Mouse (Mus musculus) G1E (cell line): Measurements from ENCODE around the gene Epn2. TPM values are rescaled to one million over a fixed set of nuclear protein-coding genes. Genes with fewer than 3 reads are reported as not detected.

Experiments used
- ATAC-seq: 2 replicates; pipeline ENCODE4 v1.8.0; 2016; ENCODE audit warnings: mild to moderate bottlenecking; ENCODE audit not compliant: insufficient number of reproducible peaks, poor library complexity, low FRiP score, severe bottlenecking; ENCODE audit errors: extremely low read depth
- DNase-seq: peaks from one replicate; pipeline ENCODE4 v3.0.0; 2012; ENCODE audit warnings: low spot score
- H3K27me3 ChIP-seq: 2 replicates; pipeline ENCODE4 v1.6.1; 2012; ENCODE audit warnings: mild to moderate bottlenecking, low read length, inconsistent platforms; ENCODE audit not compliant: insufficient read depth
- H3K36me3 ChIP-seq: replicated peaks from 2 replicates; pipeline ENCODE3; 2012; ENCODE audit warnings: mild to moderate bottlenecking, inconsistent platforms
- H3K4me1 ChIP-seq: 2 replicates; pipeline ENCODE4 v1.6.1; 2012; ENCODE audit warnings: low read depth, low read length, inconsistent platforms, mixed read lengths; ENCODE audit not compliant: insufficient read depth
- H3K4me3 ChIP-seq: 2 replicates; pipeline ENCODE4 v1.5.1; 2012; ENCODE audit warnings: low read depth, mild to moderate bottlenecking, inconsistent platforms, low read length, moderate library complexity, mixed read lengths
- H3K9me3 ChIP-seq: replicated peaks from 2 replicates; pipeline ENCODE4 v1.6.1; 2012; ENCODE audit warnings: inconsistent platforms
- CTCF ChIP-seq: IDR thresholded peaks from 2 replicates; pipeline ENCODE4 v1.5.1; 2012; ENCODE audit warnings: low read depth, low read length, inconsistent platforms, mixed read lengths
- GATA1 ChIP-seq: IDR thresholded peaks from 2 replicates; pipeline ENCODE4 v1.6.1; 2012; ENCODE audit warnings: borderline replicate concordance, low read length, inconsistent platforms, mixed read lengths
- GATA2 ChIP-seq: IDR thresholded peaks from 2 replicates; pipeline ENCODE4 v1.6.1; 2012; ENCODE audit warnings: low read depth, low read length, inconsistent platforms, borderline replicate concordance
- POLR2AphosphoS5 ChIP-seq: IDR thresholded peaks from 2 replicates; pipeline ENCODE4 v1.6.1; 2012; ENCODE audit warnings: low read depth, low read length, inconsistent platforms; ENCODE audit not compliant: insufficient replicate concordance
- TAL1 ChIP-seq: conservative IDR thresholded peaks from 2 replicates; pipeline ENCODE4 v1.6.1; 2012; ENCODE audit warnings: low read depth, low read length, inconsistent platforms, mixed read lengths
- polyA plus RNA-seq: library from polyadenylated mRNA; stranded (reverse); fragments of >175 nt; gene quantifications from 2 replicates; pipeline ENCODE4 v1.2.3, GENCODE M21; 2012
- total RNA-seq, 2 experiments: library from RNA; stranded (forward) in 1 of 2; stranded (reverse) in 1 of 2; fragments of 200-1000 nt in 1 of 2; fragments of >200 nt in 1 of 2; fragmentation: Nextera tagmentation in 1 of 2; gene quantifications; 2 replicates each; pipeline ENCODE4 v1.2.3; 2014 to 2017

Epn2 gene
- total and polyA plus RNA-seq, 3 experiments: 2.3 to 4.5 (median 2.6) TPM

GRCm38 (mm10) chr11:61619356-61619755 is 39.9 kb upstream of the Epn2 start:
- TF ChIP-seq POLR2AphosphoS5: no peak
- no peak for TF ChIP-seq GATA1
- TF ChIP-seq TAL1: no peak
- no peak for TF ChIP-seq GATA2
- no peak for TF ChIP-seq CTCF
- no peaks in the 10 kb centered on the region for H3K9me3 ChIP-seq
- no peaks in the 10 kb centered on the region for H3K36me3 ChIP-seq
- DNase-seq: no peak
- no peak overlapping the region for H3K4me3 ChIP-seq
- no peaks in the 10 kb centered on the region for H3K4me1 ChIP-seq
- ATAC-seq: no peak
- peaks cover 33% of the 10 kb centered on the region for H3K27me3 ChIP-seq

GRCm38 (mm10) chr11:61618571-61618970 is 39.1 kb upstream of the Epn2 start:
- Histone ChIP-seq H3K4me1 (no peaks in the 10 kb centered on the region), H3K9me3 (no peaks in the 10 kb centered on the region), H3K4me3 (no peak overlapping the region), H3K36me3 (no peaks in the 10 kb centered on the region), H3K27me3 (peaks cover 33% of the 10 kb centered on the region)
- TF ChIP-seq POLR2AphosphoS5: no peak
- TF ChIP-seq TAL1: no peak
- TF ChIP-seq GATA2: no peak
- TF ChIP-seq GATA1: no peak
- no peak for TF ChIP-seq CTCF
- ATAC-seq (no peak), DNase-seq (no peak)

GRCm38 (mm10) chr11:61618131-61618530 is 38.6 kb upstream of the Epn2 start:
- Histone ChIP-seq H3K27me3 (peaks cover 33% of the 10 kb centered on the region), H3K4me1 (no peaks in the 10 kb centered on the region), H3K9me3 (no peaks in the 10 kb centered on the region), H3K4me3 (no peak overlapping the region), H3K36me3 (no peaks in the 10 kb centered on the region)
- no peak for ATAC-seq
- TF ChIP-seq GATA2 (no peak), CTCF (no peak), GATA1 (no peak), POLR2AphosphoS5 (no peak), TAL1 (no peak)
- DNase-seq: no peak

DNA sequence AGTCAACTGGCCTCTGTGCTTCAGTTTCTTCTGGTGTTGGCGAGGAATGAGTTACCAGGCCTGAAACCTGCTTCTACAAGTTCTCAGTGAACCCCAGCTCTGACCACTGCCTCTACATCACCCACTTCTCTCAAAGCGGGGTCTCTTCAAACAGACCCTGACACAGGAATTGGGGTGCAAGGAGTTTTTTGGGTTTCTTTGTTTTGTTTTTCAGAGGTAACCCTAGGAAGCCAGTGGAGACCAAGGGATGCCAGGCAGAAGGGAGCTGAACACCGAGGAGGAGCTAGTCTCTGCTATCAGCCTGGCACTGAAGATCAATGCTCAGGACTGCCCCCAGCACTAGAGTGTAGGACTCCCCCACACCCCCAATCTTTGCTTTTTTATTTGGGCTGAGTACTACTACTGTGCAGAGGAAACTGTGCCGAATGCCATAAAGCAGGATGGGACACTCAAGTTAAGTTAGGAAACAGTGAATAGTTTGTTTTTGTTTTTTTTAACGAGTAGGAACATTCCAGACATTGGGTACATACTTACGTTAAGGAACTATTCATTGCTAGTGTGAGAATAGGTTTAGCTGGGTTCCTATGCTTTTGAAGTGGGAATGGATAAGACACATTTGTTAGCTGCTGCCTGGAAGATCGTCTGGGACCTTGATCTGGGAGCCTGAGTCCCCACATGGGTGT is 37.9 kb upstream of the Epn2 start:
- Histone ChIP-seq H3K9me3 (no peaks in the 10 kb centered on the region), H3K36me3 (no peaks in the 10 kb centered on the region), H3K27me3 (peaks cover 33% of the 10 kb centered on the region), H3K4me1 (no peaks in the 10 kb centered on the region), H3K4me3 (no peak overlapping the region)
- ATAC-seq (no peak), DNase-seq (no peak)
- TF ChIP-seq TAL1 (no peak), CTCF (no peak), POLR2AphosphoS5 (no peak), GATA2 (no peak), GATA1 (no peak)

GRCm38 (mm10) chr11:61616523-61617292 is 37.2 kb upstream of the Epn2 start:
- DNase-seq (no peak), ATAC-seq (no peak)
- no peak overlapping the region for H3K4me3 ChIP-seq
- no peak for TF ChIP-seq TAL1
- no peak for TF ChIP-seq POLR2AphosphoS5
- TF ChIP-seq CTCF: no peak
- TF ChIP-seq GATA2: no peak
- TF ChIP-seq GATA1: no peak
- no peaks in the 10 kb centered on the region for H3K36me3 ChIP-seq
- H3K9me3 ChIP-seq: no peaks in the 10 kb centered on the region
- peaks cover 38% of the 10 kb centered on the region for H3K27me3 ChIP-seq
- no peaks in the 10 kb centered on the region for H3K4me1 ChIP-seq

- TF ChIP-seq CTCF (no peak), TAL1 (no peak), GATA1 (no peak), GATA2 (no peak)
- DNase-seq (no peak), ATAC-seq (no peak)
- Histone ChIP-seq H3K4me3 (no peak overlapping the region), H3K36me3 (no peaks in the 10 kb centered on the region), H3K9me3 (no peaks in the 10 kb centered on the region), H3K4me1 (no peaks in the 10 kb centered on the region), H3K27me3 (peaks cover 36% of the 10 kb centered on the region)
Observed at GRCm38 (mm10) chr11:61615686-61616522, 36.4 kb upstream of the Epn2 start.
